Mouse (Mus musculus): Measurements from ENCODE around the gene Tmem256. TPM values are rescaled to one million over a fixed set of nuclear protein-coding genes. Genes with fewer than 3 reads are reported as not detected.

The Tmem256 gene
- total RNA-seq (2021) = 100 to 1,000 TPM; 129 to 134 TPM

- intact Hi-C loops (cut with DNase I) = loop anchor here (1.0 to 2.0 kb wide), 4 partner anchors 8 to 79 kb away; partner anchors contain the start of genes Plscr3 and Polr2a
- DNase-seq (ENCODE audit: low spot score in 2 of 2) = peak; percentile 96 to 99
These were observed at the start of gene Tmem256 for GRCm38 (mm10) chr11:69837952-69838713. Tmem256 (plus strand) TSS chr11:69838514.

- intact Hi-C loops (cut with DNase I) = no loop called here
- no peak for DNase-seq (ENCODE audit: low spot score in 2 of 2)
These were observed 48.9 kb upstream of the Tmem256 start for GRCm38 (mm10) chr11:69789431-69789830.

GRCm38 (mm10) chr11:69791420-69791819, 46.9 kb upstream of the Tmem256 start:
- peak in 1 of 2 experiments; percentile 71 for DNase-seq (ENCODE audit: low spot score in 2 of 2)
- intact Hi-C loops (cut with DNase I) = loop anchor here (2.0 kb wide), 1 partner anchor 23 kb away; no protein-coding TSS in a partner anchor

GRCm38 (mm10) chr11:69793429-69793828, 44.9 kb upstream of the Tmem256 start:
- intact Hi-C loops (cut with DNase I) = no loop called here
- no peak for DNase-seq (ENCODE audit: low spot score in 2 of 2)

- DNase-seq (ENCODE audit: low spot score in 2 of 2) = peak; percentile 91 to 96
- intact Hi-C loops (cut with DNase I) = no loop called here
These were observed 42.9 kb upstream of the Tmem256 start, which contains the start of gene Chrnb1 for GRCm38 (mm10) chr11:69795168-69795982. Chrnb1 (minus strand) TSS chr11:69795943.

GRCm38 (mm10) chr11:69795983-69796435, 42.3 kb upstream of the Tmem256 start:
- intact Hi-C loops (cut with DNase I) = no loop called here
- DNase-seq (ENCODE audit: low spot score in 2 of 2) = no peak

GRCm38 (mm10) chr11:69797924-69798323, 40.4 kb upstream of the Tmem256 start:
- DNase-seq (ENCODE audit: low spot score in 2 of 2) = no peak
- intact Hi-C loops (cut with DNase I) = no loop called here

GRCm38 (mm10) chr11:69799394-69800137, 38.7 kb upstream of the Tmem256 start:
- intact Hi-C loops (cut with DNase I) = no loop called here
- no peak for DNase-seq (ENCODE audit: low spot score in 2 of 2)

- intact Hi-C loops (cut with DNase I) = no loop called here
- DNase-seq (ENCODE audit: low spot score in 2 of 2) = no peak
These were observed 38.2 kb upstream of the Tmem256 start for GRCm38 (mm10) chr11:69800138-69800391.

GRCm38 (mm10) chr11:69800392-69801197, 37.7 kb upstream of the Tmem256 start:
- no peak for DNase-seq (ENCODE audit: low spot score in 2 of 2)
- intact Hi-C loops (cut with DNase I) = no loop called here

GRCm38 (mm10) chr11:69801379-69801977, 36.8 kb upstream of the Tmem256 start, which contains the start of gene Fgf11:
Fgf11 (minus strand) TSS chr11:69801857.
- no peak for DNase-seq (ENCODE audit: low spot score in 2 of 2)

GRCm38 (mm10) chr11:69802648-69803105, 35.6 kb upstream of the Tmem256 start:
- intact Hi-C loops (cut with DNase I) = loop anchor here (2.0 kb wide), 2 partner anchors 34 to 44 kb away; partner anchors contain the start of genes Nlgn2 and Polr2a
- DNase-seq (ENCODE audit: low spot score in 2 of 2) = peak; percentile 74 to 80

More at GRCm38 (mm10) chr11:69801379-69801977, 36.8 kb upstream of the Tmem256 start, which contains the start of gene Fgf11:
- intact Hi-C loops (cut with DNase I) = no loop called here

GRCm38 (mm10) chr11:69803328-69803727, 35.0 kb upstream of the Tmem256 start:
- DNase-seq (ENCODE audit: low spot score in 2 of 2) = no peak
- intact Hi-C loops (cut with DNase I) = loop anchor here (2.0 kb wide), 2 partner anchors 33 to 45 kb away; partner anchors contain the start of genes Nlgn2 and Polr2a

- intact Hi-C loops (cut with DNase I) = loop anchor here (2.0 kb wide), 2 partner anchors 33 to 45 kb away; partner anchors contain the start of genes Nlgn2 and Polr2a
- peak; percentile 63 to 72 for DNase-seq (ENCODE audit: low spot score in 2 of 2)
These were observed 34.3 kb upstream of the Tmem256 start for GRCm38 (mm10) chr11:69803786-69804651.

GRCm38 (mm10) chr11:69804652-69804940, 33.7 kb upstream of the Tmem256 start:
- no peak for DNase-seq (ENCODE audit: low spot score in 2 of 2)
- intact Hi-C loops (cut with DNase I) = no loop called here

- intact Hi-C loops (cut with DNase I) = loop anchor here (5.0 kb wide), 1 partner anchor 72 kb away; the partner anchor contains the start of gene Tmem95
- DNase-seq (ENCODE audit: low spot score in 2 of 2) = no peak
These were observed 33.1 kb upstream of the Tmem256 start, which contains the start of gene Tmem102 for GRCm38 (mm10) chr11:69804972-69805909. Tmem102 (minus strand) TSS chr11:69805624.

All from left cerebral cortex, postnatal 25 days (tissue).